Mouse (Mus musculus): ENCODE data around the gene Trim72. TPM values are rescaled to one million over a fixed set of nuclear protein-coding genes. Genes with fewer than 3 reads are reported as not detected.
A peak's percentile ranks its signal among the peaks of the same experiment; 100 is the strongest.

Trim72 gene
- polyA plus RNA-seq, 1 experiment from 2014 or later, result 0.13 TPM

DNA sequence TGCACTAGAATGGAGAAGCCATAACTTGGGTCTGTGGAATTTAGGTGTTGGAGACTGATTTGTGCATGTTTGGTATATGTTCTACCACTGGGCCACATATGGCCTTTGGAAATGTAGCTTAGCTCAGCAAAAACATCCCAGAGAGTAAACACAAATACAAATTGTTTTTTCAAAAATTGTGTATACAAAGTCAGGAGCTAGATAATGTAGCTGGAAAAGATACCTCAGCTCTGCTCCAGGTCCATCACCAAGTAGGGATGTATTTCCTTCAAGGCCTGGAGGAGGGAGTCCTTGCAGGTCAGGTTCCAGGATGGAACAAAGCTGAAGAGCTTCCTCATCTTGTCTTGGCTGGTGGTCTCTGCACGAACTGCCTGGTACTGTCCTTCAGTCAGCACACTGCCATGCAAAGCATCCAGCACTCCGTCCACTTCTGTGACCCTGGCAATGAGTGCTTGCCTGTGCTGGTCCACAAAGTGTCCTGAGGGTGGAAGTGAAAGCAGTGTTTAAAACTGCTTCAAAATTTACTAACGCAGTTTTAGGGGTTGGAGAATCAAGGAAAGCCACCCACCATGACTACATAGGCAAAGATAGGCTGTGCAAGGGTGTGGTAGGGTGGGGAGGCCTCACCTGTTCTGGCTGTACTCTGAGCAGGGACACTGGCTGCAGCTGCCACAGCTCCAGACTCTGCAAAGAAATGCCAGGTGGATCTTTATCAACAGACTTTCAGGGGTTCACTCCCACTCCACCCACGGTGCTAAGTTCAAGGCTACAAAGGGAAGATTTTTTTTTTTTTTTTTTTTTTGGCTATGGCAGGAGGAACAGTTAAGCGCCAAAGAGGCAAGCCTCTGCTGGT lies 11.0 kb upstream of the Trim72 start:
- ATAC-seq (ENCODE audit: low FRiP score), result no peak
- H3K36me3 ChIP-seq, result peaks cover 35% of the 10 kb centered on the region
- H3K9ac ChIP-seq, result no peak overlapping the region
- H3K27ac ChIP-seq, result 0 out of 2 replicates have a peak overlapping the region, but pooled peaks have one; percentile 4
- no peaks in the 10 kb centered on the region for H3K9me3 ChIP-seq
- H3K27me3 ChIP-seq, result no peaks in the 10 kb centered on the region
- H3K4me1 ChIP-seq (replicated peaks), result peaks cover 9% of the 10 kb centered on the region; the same call in 1 of the 2 replicates
- 57% methylated on average over 5 of the region's 5 CpGs for WGBS
- H3K4me2 ChIP-seq, result peak overlapping the region; percentile 36
- peak overlapping the region; percentile 2; the same call in 1 of the 2 replicates for H3K4me3 ChIP-seq

DNA sequence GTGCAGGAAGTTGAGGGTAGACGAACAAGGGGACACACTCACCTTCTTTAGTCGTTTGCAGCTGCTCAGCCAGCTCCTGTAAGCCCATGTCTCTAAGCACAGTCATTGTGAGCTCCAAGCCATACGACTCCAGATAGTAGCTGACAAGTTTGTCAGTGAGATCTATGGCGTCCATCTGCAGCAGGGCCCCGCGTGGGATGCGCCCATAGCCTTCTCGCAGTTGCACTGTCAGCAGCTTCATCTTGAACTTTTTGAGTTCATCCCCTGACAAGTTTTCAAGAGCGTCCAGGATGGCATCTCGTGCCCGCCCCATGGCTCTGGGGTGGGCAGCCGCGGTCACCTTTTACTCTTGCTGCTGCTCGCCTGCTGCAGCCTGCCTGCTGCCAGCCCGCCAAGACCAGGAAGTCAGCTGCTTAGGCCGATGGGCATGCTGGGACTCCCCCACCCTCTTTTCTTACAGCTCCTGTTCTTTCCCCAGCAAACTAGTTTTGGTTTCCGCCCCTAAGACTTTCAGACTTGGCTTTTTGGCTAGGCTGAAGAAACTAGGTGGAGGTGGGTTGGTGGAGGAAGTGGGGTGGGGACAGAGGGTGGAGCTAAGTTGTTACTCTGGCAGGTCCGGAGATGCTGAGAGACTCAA lies 10.3 kb upstream of the Trim72 start, which contains the start of gene Pycard:
Pycard (minus strand) TSS at position 527 of the 637 bp plus-strand sequence.
- Histone ChIP-seq H3K9me3 (no peaks in the 10 kb centered on the region), H3K36me3 (peaks cover 31% of the 10 kb centered on the region), H3K27me3 (no peaks in the 10 kb centered on the region), H3K27ac (no peak within 1 kb of the TSS), H3K9ac (peak within 1 kb of the TSS; percentile 36; the same call in 1 of the 2 replicates), H3K4me3 (peak within 1 kb of the TSS; percentile 2; the same call in 1 of the 2 replicates), H3K4me1 (replicated peaks) (peaks cover 9% of the 10 kb centered on the region; the same call in 1 of the 2 replicates), H3K4me2 (peak within 1 kb of the TSS; percentile 36)
- WGBS, result 20% methylated on average over 18 of the region's 18 CpGs
- ATAC-seq (ENCODE audit: low FRiP score), result peak; percentile 32; the same call in 1 of the 2 replicates

DNA sequence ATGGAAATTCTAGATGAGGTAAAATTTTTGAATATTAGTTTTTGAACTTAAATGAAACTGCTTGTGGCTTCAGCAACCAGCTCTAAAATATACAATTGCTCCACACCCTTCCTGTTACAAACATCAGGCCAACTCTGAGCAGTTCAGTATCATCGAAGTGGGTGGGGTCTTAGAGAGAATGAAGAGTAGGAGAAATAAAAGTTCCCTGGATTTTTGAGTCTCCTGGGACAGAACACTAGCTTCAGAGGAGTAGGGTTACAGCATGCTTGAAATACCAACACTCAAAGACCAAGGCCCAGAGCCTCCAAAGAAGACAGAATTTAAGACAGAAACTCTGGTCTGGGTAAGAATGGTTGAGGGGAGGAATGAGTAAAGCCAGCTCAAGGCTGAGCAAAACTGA lies 4.3 kb upstream of the Trim72 start:
- H3K36me3 ChIP-seq, result no peaks in the 10 kb centered on the region
- peaks cover 10% of the 10 kb centered on the region for H3K27me3 ChIP-seq
- H3K9me3 ChIP-seq, result no peaks in the 10 kb centered on the region
- H3K4me3 ChIP-seq, result no peak overlapping the region
- H3K9ac ChIP-seq, result no peak overlapping the region
- no peak for ATAC-seq (ENCODE audit: low FRiP score)
- whole genome bisulfite sequencing, result 85% methylated on average over 1 of the region's 1 CpGs
- no peak overlapping the region for H3K4me2 ChIP-seq
- no peak overlapping the region for H3K27ac ChIP-seq
- H3K4me1 ChIP-seq (replicated peaks), result peaks cover 5% of the 10 kb centered on the region

DNA sequence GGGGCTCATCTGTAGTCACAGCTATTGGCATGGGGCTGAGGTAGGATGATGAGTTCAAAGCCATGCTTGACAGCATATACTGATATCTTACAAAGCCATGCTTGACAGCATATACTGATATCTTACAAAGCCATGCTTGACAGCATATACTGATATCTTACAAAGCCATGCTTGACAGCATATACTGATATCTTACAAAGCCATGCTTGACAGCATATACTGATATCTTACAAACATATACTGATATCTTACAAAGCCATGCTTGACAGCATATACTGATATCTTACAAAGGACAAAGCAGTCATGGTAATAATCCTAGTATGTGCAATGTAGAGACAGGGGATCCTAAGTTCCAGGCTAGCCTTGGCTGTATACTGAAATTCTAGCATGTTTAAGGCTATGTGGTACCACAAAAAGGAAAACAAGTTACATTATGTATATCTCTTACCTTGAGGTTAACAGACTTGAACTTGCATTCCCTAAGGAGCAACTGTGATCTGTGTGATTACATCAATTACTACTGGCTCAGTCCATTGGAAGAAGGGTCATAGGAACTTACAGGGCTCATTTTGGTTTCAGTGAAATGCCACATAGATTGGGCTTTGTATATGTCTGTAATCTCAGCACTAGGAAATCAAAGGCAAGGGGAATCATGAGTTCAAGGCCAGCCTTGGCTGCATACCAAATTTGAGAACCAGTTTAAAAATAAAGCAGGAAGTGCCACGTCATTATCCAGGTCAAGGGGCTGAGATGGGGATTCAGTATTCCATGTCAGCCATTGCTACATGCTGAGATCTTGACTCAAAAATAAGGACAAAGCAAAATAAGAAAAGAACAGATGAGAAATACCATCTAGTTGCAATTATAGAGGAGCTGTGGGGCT lies 3.4 kb upstream of the Trim72 start:
- H3K9ac ChIP-seq, result no peak overlapping the region
- WGBS, result 71% methylated on average over 1 of the region's 1 CpGs
- peaks cover 18% of the 10 kb centered on the region for H3K27me3 ChIP-seq
- H3K9me3 ChIP-seq, result no peaks in the 10 kb centered on the region
- no peaks in the 10 kb centered on the region for H3K36me3 ChIP-seq
- H3K4me2 ChIP-seq, result no peak overlapping the region
- ATAC-seq (ENCODE audit: low FRiP score), result no peak
- no peak overlapping the region for H3K27ac ChIP-seq
- H3K4me1 ChIP-seq (replicated peaks), result peaks cover 11% of the 10 kb centered on the region
- no peak overlapping the region for H3K4me3 ChIP-seq

DNA sequence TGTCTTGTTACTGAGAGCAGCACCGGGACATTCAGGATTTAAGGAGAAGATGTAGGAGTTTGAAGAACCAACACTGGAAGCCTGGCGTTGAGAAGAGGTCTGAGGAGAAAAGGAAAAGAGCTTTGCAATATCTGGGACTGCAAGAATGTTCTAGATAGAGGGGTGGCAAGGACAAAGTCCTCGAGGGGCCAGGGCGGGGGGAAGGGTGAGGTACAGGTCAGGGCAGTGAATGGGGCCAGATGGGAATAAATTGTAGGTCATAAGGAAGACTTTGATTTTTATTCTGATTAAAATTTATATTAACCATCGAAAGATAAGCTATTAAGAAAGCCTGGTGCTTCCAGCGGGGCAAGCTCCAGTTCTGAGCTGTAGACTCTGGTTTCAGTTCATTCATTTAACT lies 651 bp upstream of the Trim72 start:
- H3K4me2 ChIP-seq, result no peak overlapping the region
- no peak for ATAC-seq (ENCODE audit: low FRiP score)
- 93% methylated on average over 6 of the region's 6 CpGs for WGBS
- no peaks in the 10 kb centered on the region for H3K9me3 ChIP-seq
- H3K9ac ChIP-seq, result no peak overlapping the region
- H3K36me3 ChIP-seq, result no peaks in the 10 kb centered on the region
- peaks cover 30% of the 10 kb centered on the region for H3K27me3 ChIP-seq
- H3K4me1 ChIP-seq (replicated peaks), result peaks cover 11% of the 10 kb centered on the region
- no peak overlapping the region for H3K4me3 ChIP-seq
- no peak overlapping the region for H3K27ac ChIP-seq

DNA sequence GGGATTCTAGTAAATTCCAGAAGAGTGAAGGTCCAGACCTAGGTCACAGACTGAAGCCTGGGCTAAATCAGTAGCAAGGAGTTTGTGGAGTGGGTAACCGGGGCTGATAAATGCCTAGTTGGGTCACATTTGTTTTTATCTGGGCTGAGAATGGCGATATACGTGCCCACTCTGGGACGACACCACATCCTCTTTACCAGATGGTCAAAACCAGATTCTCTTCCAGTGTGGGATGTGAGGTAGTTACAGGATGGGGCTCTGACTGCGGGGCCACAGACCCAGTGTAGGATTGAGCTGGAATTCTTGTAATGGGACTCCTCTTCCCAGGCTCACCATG lies 369 bp downstream of the Trim72 start:
- H3K9me3 ChIP-seq, result no peaks in the 10 kb centered on the region
- H3K27ac ChIP-seq, result no peak overlapping the region
- H3K27me3 ChIP-seq, result peaks cover 30% of the 10 kb centered on the region
- H3K4me1 ChIP-seq (replicated peaks), result peaks cover 11% of the 10 kb centered on the region
- no peak overlapping the region for H3K4me3 ChIP-seq
- ATAC-seq (ENCODE audit: low FRiP score), result no peak
- H3K9ac ChIP-seq, result peak overlapping the region; percentile 24; the same call in 1 of the 2 replicates
- WGBS, result 76% methylated on average over 5 of the region's 5 CpGs
- H3K36me3 ChIP-seq, result no peaks in the 10 kb centered on the region
- no peak overlapping the region; the same call in 1 of the 2 replicates for H3K4me2 ChIP-seq

DNA sequence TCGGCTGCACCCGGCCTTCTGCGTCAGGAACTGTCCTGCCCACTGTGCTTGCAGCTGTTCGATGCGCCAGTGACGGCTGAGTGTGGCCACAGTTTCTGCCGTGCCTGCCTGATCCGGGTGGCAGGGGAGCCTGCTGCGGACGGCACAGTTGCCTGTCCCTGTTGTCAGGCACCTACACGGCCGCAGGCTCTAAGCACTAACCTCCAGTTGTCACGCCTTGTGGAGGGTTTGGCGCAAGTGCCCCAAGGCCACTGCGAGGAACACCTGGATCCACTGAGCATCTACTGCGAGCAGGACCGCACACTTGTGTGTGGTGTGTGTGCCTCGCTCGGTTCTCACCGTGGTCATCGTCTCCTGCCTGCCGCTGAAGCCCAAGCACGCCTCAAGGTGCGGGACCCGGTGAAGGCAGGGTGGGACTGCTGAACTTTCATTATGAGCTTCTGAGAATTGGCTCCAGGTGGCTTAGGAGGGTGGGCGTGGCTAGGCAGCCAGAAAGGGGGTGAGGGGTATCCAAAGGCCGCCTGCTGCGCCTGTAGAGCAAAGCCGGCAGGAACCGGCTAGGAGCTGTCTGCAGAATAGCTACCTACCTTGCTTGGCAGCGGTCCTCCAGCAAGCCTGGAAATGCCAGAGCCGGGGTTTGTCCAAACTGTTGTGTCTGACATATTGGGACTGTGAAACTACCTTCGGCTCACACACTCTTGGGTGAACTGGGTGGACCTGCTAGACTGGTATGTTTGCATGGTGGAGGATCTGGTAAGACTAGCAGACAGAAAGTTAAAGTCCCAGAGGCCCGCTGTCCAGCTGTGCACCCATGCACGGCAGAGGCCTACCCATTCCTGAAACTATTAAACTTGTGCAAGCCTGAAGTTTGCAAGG lies 976 bp downstream of the Trim72 start:
- no peaks in the 10 kb centered on the region for H3K9me3 ChIP-seq
- H3K4me3 ChIP-seq, result no peak overlapping the region; the same call in 1 of the 2 replicates
- no peak overlapping the region for H3K27ac ChIP-seq
- peaks cover 11% of the 10 kb centered on the region for H3K4me1 ChIP-seq (replicated peaks)
- ATAC-seq (ENCODE audit: low FRiP score), result no peak
- peak overlapping the region; percentile 24; the same call in 1 of the 2 replicates for H3K9ac ChIP-seq
- H3K27me3 ChIP-seq, result peaks cover 30% of the 10 kb centered on the region
- H3K36me3 ChIP-seq, result no peaks in the 10 kb centered on the region
- H3K4me2 ChIP-seq, result peak overlapping the region; percentile 26
- WGBS, result 33% methylated on average over 35 of the region's 35 CpGs

DNA sequence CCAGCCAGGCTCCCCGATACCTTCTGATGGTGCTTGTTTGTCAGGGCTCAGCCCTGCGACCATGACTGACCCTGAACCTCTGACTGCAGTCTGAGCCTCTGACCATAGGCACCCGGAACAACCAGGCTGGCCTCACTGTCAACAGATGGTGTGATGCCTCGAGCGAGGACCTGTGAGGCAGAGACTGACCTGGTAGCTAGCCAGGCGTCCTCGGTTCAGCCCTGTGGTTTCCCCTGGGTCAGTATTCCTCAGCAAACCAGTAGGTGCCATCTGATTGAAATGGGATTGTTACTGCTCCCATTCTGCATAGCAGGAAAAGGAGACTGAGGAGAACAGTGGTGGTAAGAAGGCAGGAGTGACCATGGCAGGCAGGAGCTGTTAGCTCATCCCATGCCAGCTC lies 2.4 kb downstream of the Trim72 start:
- H3K9me3 ChIP-seq, result no peaks in the 10 kb centered on the region
- peaks cover 30% of the 10 kb centered on the region for H3K27me3 ChIP-seq
- H3K4me1 ChIP-seq (replicated peaks), result peaks cover 11% of the 10 kb centered on the region
- H3K36me3 ChIP-seq, result no peaks in the 10 kb centered on the region
- H3K9ac ChIP-seq, result no peak overlapping the region
- H3K27ac ChIP-seq, result no peak overlapping the region
- H3K4me2 ChIP-seq, result no peak overlapping the region
- no peak overlapping the region for H3K4me3 ChIP-seq
- 80% methylated on average over 7 of the region's 7 CpGs for WGBS
- ATAC-seq (ENCODE audit: low FRiP score), result no peak

DNA sequence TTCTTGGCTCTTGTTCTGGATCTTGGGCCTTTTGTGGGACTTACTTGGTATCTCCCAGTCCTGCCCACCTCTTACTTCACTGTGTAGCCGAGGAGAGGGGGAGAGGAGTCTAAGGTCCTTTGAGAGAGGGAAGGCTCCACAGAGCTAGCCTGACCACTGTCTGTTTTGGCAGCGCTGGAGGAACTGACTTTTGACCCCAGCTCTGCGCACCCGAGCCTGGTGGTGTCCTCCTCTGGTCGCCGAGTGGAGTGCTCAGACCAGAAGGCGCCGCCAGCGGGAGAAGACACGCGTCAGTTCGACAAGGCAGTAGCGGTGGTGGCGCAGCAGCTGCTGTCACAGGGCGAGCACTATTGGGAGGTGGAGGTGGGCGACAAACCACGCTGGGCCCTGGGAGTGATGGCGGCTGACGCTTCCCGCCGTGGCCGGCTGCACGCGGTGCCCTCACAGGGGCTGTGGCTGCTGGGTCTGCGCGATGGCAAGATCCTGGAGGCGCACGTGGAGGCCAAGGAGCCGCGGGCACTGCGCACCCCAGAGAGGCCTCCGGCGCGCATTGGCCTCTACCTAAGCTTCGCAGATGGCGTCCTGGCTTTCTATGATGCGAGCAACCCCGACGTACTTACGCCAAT lies 6.1 kb downstream of the Trim72 start:
- H3K4me2 ChIP-seq, result peak overlapping the region; percentile 36
- H3K27me3 ChIP-seq, result peaks cover 16% of the 10 kb centered on the region; the same call in 1 of the 2 replicates
- H3K4me1 ChIP-seq (replicated peaks), result peaks cover 2% of the 10 kb centered on the region; the same call in 1 of the 2 replicates
- 0 out of 2 replicates have a peak overlapping the region, but pooled peaks have one; percentile 14 for H3K4me3 ChIP-seq
- no peaks in the 10 kb centered on the region for H3K36me3 ChIP-seq
- no peaks in the 10 kb centered on the region for H3K9me3 ChIP-seq
- 0 out of 2 replicates have a peak overlapping the region, but pooled peaks have one; percentile 5 for H3K9ac ChIP-seq
- 59% methylated on average over 40 of the region's 40 CpGs for WGBS
- no peak for ATAC-seq (ENCODE audit: low FRiP score)
- no peak overlapping the region for H3K27ac ChIP-seq

DNA sequence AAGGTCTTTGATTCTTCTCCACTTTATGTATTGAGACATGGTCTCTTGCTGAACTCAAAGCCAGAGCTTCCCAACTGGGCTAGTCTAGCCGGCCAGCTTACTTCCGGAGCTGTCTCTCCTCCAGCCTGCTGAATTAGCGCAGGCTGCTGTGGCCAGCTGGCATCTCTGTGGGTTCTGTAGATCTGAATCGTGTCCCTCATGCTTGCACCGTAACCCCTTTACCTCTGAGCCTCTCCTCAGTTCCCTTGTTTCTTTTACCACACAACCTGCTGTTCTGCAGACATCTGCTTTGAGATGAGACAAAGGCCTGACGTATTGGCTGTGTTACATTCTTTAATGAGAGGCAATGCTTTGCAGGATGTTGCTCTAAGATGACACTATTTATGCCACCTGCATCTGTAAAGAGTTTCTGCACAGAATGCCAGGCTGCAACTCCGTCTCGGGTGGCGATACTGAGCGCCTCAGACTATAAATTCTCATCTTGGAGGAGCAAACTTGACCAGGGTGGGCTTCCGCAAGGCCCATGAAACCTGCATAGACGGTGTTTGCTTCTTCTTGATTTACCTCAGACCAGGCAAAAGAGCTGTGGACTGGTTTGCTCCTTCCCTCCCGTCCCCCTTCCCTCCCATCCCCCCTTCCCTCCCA lies 8.5 kb downstream of the Trim72 start:
- no peaks in the 10 kb centered on the region for H3K36me3 ChIP-seq
- H3K4me1 ChIP-seq (replicated peaks), result no peaks in the 10 kb centered on the region
- no peak overlapping the region for H3K9ac ChIP-seq
- H3K9me3 ChIP-seq, result no peaks in the 10 kb centered on the region
- WGBS, result 73% methylated on average over 13 of the region's 13 CpGs
- 0 out of 2 replicates have a peak, but pooled peaks cover 3% of the 10 kb centered on the region for H3K27me3 ChIP-seq
- H3K4me2 ChIP-seq, result no peak overlapping the region
- H3K4me3 ChIP-seq, result no peak overlapping the region
- no peak overlapping the region for H3K27ac ChIP-seq
- ATAC-seq (ENCODE audit: low FRiP score), result no peak

Data from hindbrain, embryonic 13.5 days (tissue).